Mouse (Mus musculus): Measurements from ENCODE around the gene Tgm5.

- TF ChIP-seq CTCF (IDR thresholded peaks at IDR 0.05; ENCODE audit: low read depth, low read length) (no peak), POLR2A (IDR thresholded peaks at IDR 0.05; ENCODE audit: insufficient read depth, low read length) (no peak)
These were observed 13.8 kb downstream of the Tgm5 start for GRCm38 (mm10) chr2:121071871-121072270.

Data from ES-Bruce4 (cell line).